Mouse (Mus musculus): Measurements from ENCODE around the gene Tuba3b.

The Tuba3b gene

GRCm38 (mm10) chr6:145615666-145616210 lies at the start of gene Tuba3b:
TSS of gene Tuba3b (plus strand) at chr6:145615757.
- no peak for DNase-seq (ENCODE audit: extremely low spot score, low spot score)

GRCm38 (mm10) chr6:145567296-145567695 lies 48.3 kb upstream of the Tuba3b start:
- no peak for DNase-seq (ENCODE audit: extremely low spot score, low spot score)

- DNase-seq (ENCODE audit: extremely low spot score, low spot score), result no peak
Measured at GRCm38 (mm10) chr6:145567832-145568231, 47.7 kb upstream of the Tuba3b start.

GRCm38 (mm10) chr6:145568701-145569100 lies 46.9 kb upstream of the Tuba3b start:
- no peak for DNase-seq (ENCODE audit: extremely low spot score, low spot score)

GRCm38 (mm10) chr6:145573250-145574013 lies 42.1 kb upstream of the Tuba3b start:
- no peak for DNase-seq (ENCODE audit: extremely low spot score, low spot score)

- DNase-seq (ENCODE audit: extremely low spot score, low spot score), result no peak
Measured at GRCm38 (mm10) chr6:145576762-145577161, 38.8 kb upstream of the Tuba3b start.

GRCm38 (mm10) chr6:145578457-145579185 lies 36.9 kb upstream of the Tuba3b start:
- no peak for DNase-seq (ENCODE audit: extremely low spot score, low spot score)

GRCm38 (mm10) chr6:145579761-145580160 lies 35.8 kb upstream of the Tuba3b start:
- no peak for DNase-seq (ENCODE audit: extremely low spot score, low spot score)

GRCm38 (mm10) chr6:145581366-145582170 lies 34.0 kb upstream of the Tuba3b start:
- DNase-seq (ENCODE audit: extremely low spot score, low spot score), result no peak

GRCm38 (mm10) chr6:145585052-145585973 lies 30.2 kb upstream of the Tuba3b start:
- no peak for DNase-seq (ENCODE audit: extremely low spot score, low spot score)

GRCm38 (mm10) chr6:145590501-145591293 lies 24.9 kb upstream of the Tuba3b start:
- no peak for DNase-seq (ENCODE audit: extremely low spot score, low spot score)

- DNase-seq (ENCODE audit: extremely low spot score, low spot score), result no peak
Measured at GRCm38 (mm10) chr6:145591578-145591977, 24.0 kb upstream of the Tuba3b start.

- DNase-seq (ENCODE audit: extremely low spot score, low spot score), result no peak
Measured at GRCm38 (mm10) chr6:145592036-145592435, 23.5 kb upstream of the Tuba3b start.

GRCm38 (mm10) chr6:145592531-145592998 lies 23.0 kb upstream of the Tuba3b start:
- DNase-seq (ENCODE audit: extremely low spot score, low spot score), result no peak

- DNase-seq (ENCODE audit: extremely low spot score, low spot score), result no peak
Measured at GRCm38 (mm10) chr6:145593991-145594390, 21.6 kb upstream of the Tuba3b start.

GRCm38 (mm10) chr6:145595905-145596304 lies 19.7 kb upstream of the Tuba3b start:
- no peak for DNase-seq (ENCODE audit: extremely low spot score, low spot score)

- no peak for DNase-seq (ENCODE audit: extremely low spot score, low spot score)
Measured at GRCm38 (mm10) chr6:145598794-145599555, 16.6 kb upstream of the Tuba3b start.

GRCm38 (mm10) chr6:145604126-145604525 lies 11.4 kb upstream of the Tuba3b start:
- no peak for DNase-seq (ENCODE audit: extremely low spot score, low spot score)

GRCm38 (mm10) chr6:145604648-145605047 lies 10.9 kb upstream of the Tuba3b start:
- no peak for DNase-seq (ENCODE audit: extremely low spot score, low spot score)
